Mouse (Mus musculus): Measurements from ENCODE around the gene Kcnk4.

DNA sequence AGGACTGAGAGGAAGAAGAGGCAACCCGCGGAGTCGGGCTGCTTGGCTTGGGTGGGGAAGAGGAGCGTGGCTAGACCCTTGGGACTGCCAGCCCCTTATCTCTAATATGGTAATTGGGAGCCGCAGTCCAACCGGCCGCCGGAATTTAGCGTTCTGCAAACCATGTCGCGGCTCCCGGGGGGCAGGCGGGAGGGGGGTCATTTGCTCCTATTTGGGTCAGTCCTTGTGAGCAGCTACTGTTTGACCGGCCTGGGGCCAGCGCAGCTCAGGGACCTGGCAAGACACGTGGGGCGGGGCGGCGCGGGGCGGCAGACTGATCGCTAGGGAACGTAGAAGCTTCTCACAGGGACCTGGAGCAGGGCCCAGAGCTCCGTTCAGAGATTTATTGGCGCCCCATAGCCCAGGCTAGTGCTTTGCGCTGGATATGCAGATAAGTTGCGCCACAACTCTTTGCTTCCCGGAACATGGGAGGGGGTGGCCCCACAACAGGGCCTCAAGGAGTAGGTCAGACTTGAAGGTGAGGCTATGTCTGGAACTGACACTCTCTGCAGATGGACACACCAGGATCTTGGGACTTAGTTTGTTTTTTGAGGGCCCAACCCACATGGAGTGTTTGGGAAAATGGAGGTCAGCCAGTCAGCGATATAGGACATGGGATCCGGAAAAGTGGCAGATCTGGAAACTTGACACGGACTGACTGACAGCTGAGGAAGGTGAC is 17.8 kb upstream of the Kcnk4 start:
- TF ChIP-seq POU5F1 (IDR thresholded peaks at IDR 0.05; ENCODE audit: borderline replicate concordance, low read length): no peak
- no peak for TF ChIP-seq CTCF (conservative IDR thresholded peaks at IDR 0.05; ENCODE audit: low read length)

All from E14TG2a.4 (cell line).